In the genomic region with DNA sequence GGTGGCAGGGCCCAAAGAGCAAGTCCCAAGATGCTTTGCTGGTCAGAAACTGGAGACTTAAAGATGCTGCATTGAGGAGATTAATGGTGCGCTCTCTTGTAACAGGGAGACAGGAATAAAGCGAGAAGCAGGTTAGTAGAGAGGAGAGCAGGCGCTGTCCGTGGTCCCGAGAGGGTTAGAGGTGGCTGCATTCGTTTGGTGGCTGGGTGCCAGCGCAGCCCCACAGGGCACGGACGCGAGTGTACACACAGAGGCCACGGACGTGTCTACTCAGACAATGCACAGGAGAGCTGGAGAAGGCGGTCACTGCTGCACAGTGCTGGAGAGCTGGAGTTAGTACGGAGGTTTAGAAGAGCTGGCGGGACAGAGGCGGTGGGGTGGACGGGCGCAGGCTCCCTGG, we compare ENCODE assay signal across 22 mouse cellular contexts.
DNase-seq lines count a peak whose midpoint lies in the region; ATAC-seq and TF ChIP-seq lines count a peak whose summit lies in the region.
"Had no signal": no experiment of that assay in that cellular context is flagged by ENCODE, and none has a peak within 500 bp of the region (broad histone marks: within the 10 kb centered on the region; RNA-seq: fewer than 3 reads in every experiment).

No protein-coding gene starts in this region.

- H3K79me2 ChIP-seq in myocyte (ENCODE audit: control insufficient read depth, insufficient read depth), result no peaks in the 10 kb centered on the region

- DNase-seq in forebrain, embryonic 10.5 days (ENCODE audit: extremely low spot score, low spot score), result no peak
- peak; percentile 35 for DNase-seq in ES-CJ7 (ENCODE audit: low read depth, low spot score)
- no peak for DNase-seq in layer of hippocampus, postnatal 10 days (ENCODE audit: low spot score in 2 of 2)
- no peak for DNase-seq in adrenal gland, postnatal 4 days (ENCODE audit: low spot score in 2 of 2)
- DNase-seq: adrenal gland, adult 8-10 months; cerebellum, adult 2 months; cerebellum, postnatal 10 days; forebrain, postnatal 0 days; gastrocnemius, postnatal 14 days; heart, adult 2 months; heart, postnatal 14 days had no signal

- H3K4me3 ChIP-seq in forebrain, embryonic 10.5 days, result no peak overlapping the region
- no peak overlapping the region for H3K4me3 ChIP-seq in forebrain, embryonic 12.5 days (replicated peaks)
- H3K4me3 ChIP-seq in E14TG2a.4 (replicated peaks; ENCODE audit: low read length), result peak overlapping the region; percentile 78
- no peak overlapping the region for H3K4me3 ChIP-seq in myocyte
- H3K4me3 ChIP-seq: embryonic facial prominence, embryonic 12.5 days; forebrain, embryonic 13.5 days; heart, adult 2 months; heart, embryonic 15.5 days; hindbrain, embryonic 13.5 days had no signal

- H3K27ac ChIP-seq in forebrain, embryonic 10.5 days, result 0 out of 2 replicates have a peak overlapping the region, but pooled peaks have one; percentile 18
- no peak overlapping the region for H3K27ac ChIP-seq in forebrain, embryonic 12.5 days
- H3K27ac ChIP-seq: embryonic facial prominence, embryonic 12.5 days; forebrain, embryonic 13.5 days; heart, adult 2 months; heart, embryonic 15.5 days; hindbrain, embryonic 13.5 days; hindbrain, postnatal 0 days had no signal

- peaks cover 100% of the 10 kb centered on the region for H3K36me3 ChIP-seq in forebrain, embryonic 10.5 days (replicated peaks)
- H3K36me3 ChIP-seq in forebrain, embryonic 12.5 days (replicated peaks), result peaks cover 93% of the 10 kb centered on the region
- H3K36me3 ChIP-seq in E14TG2a.4 (ENCODE audit: insufficient read depth, low read length) (no peaks in the 10 kb centered on the region), myocyte (ENCODE audit: control insufficient read depth, insufficient read depth) (peaks cover 85% of the 10 kb centered on the region)

- no peak overlapping the region for H3K4me2 ChIP-seq in forebrain, embryonic 12.5 days
- H3K4me2 ChIP-seq in myocyte (ENCODE audit: low read depth), result no peak overlapping the region
- H3K4me2 ChIP-seq: embryonic facial prominence, embryonic 12.5 days; forebrain, embryonic 13.5 days; heart, embryonic 11.5 days; heart, embryonic 15.5 days; hindbrain, embryonic 13.5 days had no signal

- no peak for TF ChIP-seq POLR2A in myocyte (IDR thresholded peaks at IDR 0.05; ENCODE audit: insufficient read length, low read depth)

- TF ChIP-seq CTCF in E14TG2a.4 (conservative IDR thresholded peaks at IDR 0.05; ENCODE audit: low read length), result no peak

- ATAC-seq in forebrain, embryonic 12.5 days (ENCODE audit: low FRiP score), result no peak
- ATAC-seq: forebrain, embryonic 13.5 days; forebrain, postnatal 0 days; hindbrain, postnatal 0 days; Patski had no signal

- no peaks in the 10 kb centered on the region for H3K27me3 ChIP-seq in forebrain, embryonic 10.5 days (ENCODE audit: poor library complexity, severe bottlenecking)
- no peaks in the 10 kb centered on the region for H3K27me3 ChIP-seq in forebrain, embryonic 12.5 days
- no peaks in the 10 kb centered on the region; the same call in 1 of the 2 replicates for H3K27me3 ChIP-seq in E14TG2a.4 (ENCODE audit: insufficient read depth, low read length)
- H3K27me3 ChIP-seq in myocyte (ENCODE audit: control insufficient read depth, insufficient read depth, insufficient read length), result no peaks in the 10 kb centered on the region
- H3K27me3 ChIP-seq: CH12.LX; embryonic facial prominence, embryonic 12.5 days; forebrain, embryonic 13.5 days; heart, embryonic 15.5 days; hindbrain, embryonic 13.5 days; Patski had no signal

- no peaks in the 10 kb centered on the region for H3K9me3 ChIP-seq in forebrain, embryonic 10.5 days
- H3K9me3 ChIP-seq in forebrain, embryonic 12.5 days, result no peaks in the 10 kb centered on the region
- H3K9me3 ChIP-seq in E14TG2a.4 (ENCODE audit: low read length), result no peaks in the 10 kb centered on the region
- H3K9me3 ChIP-seq: embryonic facial prominence, embryonic 12.5 days; forebrain, embryonic 13.5 days; heart, embryonic 15.5 days; hindbrain, embryonic 13.5 days had no signal

- no peak overlapping the region for H3K9ac ChIP-seq in forebrain, embryonic 12.5 days
- H3K9ac ChIP-seq: embryonic facial prominence, embryonic 12.5 days; forebrain, embryonic 13.5 days; forebrain, postnatal 0 days; heart, embryonic 15.5 days; hindbrain, embryonic 13.5 days had no signal

- 0 out of 2 replicates have a peak, but pooled peaks cover 3% of the 10 kb centered on the region for H3K4me1 ChIP-seq in forebrain, embryonic 10.5 days
- 0 out of 2 replicates have a peak, but pooled peaks cover 2% of the 10 kb centered on the region for H3K4me1 ChIP-seq in forebrain, embryonic 12.5 days
- H3K4me1 ChIP-seq in E14TG2a.4 (replicated peaks; ENCODE audit: low read depth, low read length), result peaks cover 10% of the 10 kb centered on the region; the same call in 1 of the 2 replicates
- H3K4me1 ChIP-seq: embryonic facial prominence, embryonic 12.5 days; hindbrain, embryonic 13.5 days had no signal

- 95% methylated on average over 18 of the region's 18 CpGs for WGBS in forebrain, embryonic 10.5 days
- whole genome bisulfite sequencing in forebrain, embryonic 12.5 days, result 94% methylated on average over 18 of the region's 18 CpGs

- no peak overlapping the region for H3ac ChIP-seq in myocyte (ENCODE audit: control insufficient read depth, insufficient read length)

TF ChIP-seq in myocyte, 11 proteins besides CTCF, POLR2A, EP300 and RAD21:
- TF ChIP-seq POLR2AphosphoS2 (IDR thresholded peaks at IDR 0.05; ENCODE audit: insufficient read length, low read depth), result peak; percentile 51
- TF ChIP-seq USF1 (IDR thresholded peaks at IDR 0.05; ENCODE audit: low read depth), result no peak
- TF ChIP-seq TCF12 (IDR thresholded peaks at IDR 0.05; ENCODE audit: insufficient read depth, poor library complexity, severe bottlenecking), result no peak
- no peak for TF ChIP-seq CEBPB (IDR thresholded peaks at IDR 0.05; ENCODE audit: insufficient read depth, poor library complexity, severe bottlenecking)
- no peak for TF ChIP-seq MAX (IDR thresholded peaks at IDR 0.05; ENCODE audit: low read depth)
- TF ChIP-seq REST (IDR thresholded peaks at IDR 0.05; ENCODE audit: insufficient read depth, insufficient read length), result peak; percentile 70
- no peak for TF ChIP-seq MYOD1 (IDR thresholded peaks at IDR 0.05; ENCODE audit: control insufficient read depth in 1 of 3, insufficient read length in 2 of 3, low read depth in 2 of 3)
